ENCODE assay signal across 11 mouse cellular contexts in genomic region chr1:190167609-190168008, GRCm38 (mm10). TPM values are rescaled to one million over a fixed set of nuclear protein-coding genes. Genes with fewer than 3 reads are reported as not detected.
DNase-seq lines count a peak whose midpoint lies in the region; ATAC-seq lines count a peak whose summit lies in the region.
"Had no signal": no experiment of that assay in that cellular context is flagged by ENCODE, and none has a peak within 500 bp of the region (broad histone marks: within the 10 kb centered on the region; RNA-seq: fewer than 3 reads in every experiment).

No protein-coding gene starts in this region.

- peaks cover 0 to 23% of the 10 kb centered on the region in 2 experiments; a peak in 2 of 4 replicates for H3K4me1 ChIP-seq in heart, embryonic 14.5 days (ENCODE audit: control insufficient read depth in 2 of 2, insufficient read depth in 2 of 2, low read length in 2 of 2)
- H3K4me1 ChIP-seq in forebrain, embryonic 12.5 days: peaks cover 45% of the 10 kb centered on the region
- H3K4me1 ChIP-seq in hindbrain, embryonic 15.5 days (replicated peaks): peaks cover 41% of the 10 kb centered on the region
- peaks cover 48% of the 10 kb centered on the region for H3K4me1 ChIP-seq in midbrain, embryonic 13.5 days (replicated peaks)

- no peaks in the 10 kb centered on the region for H3K27me3 ChIP-seq in heart, embryonic 14.5 days (ENCODE audit: control insufficient read depth, insufficient read depth, low read length)
- H3K27me3 ChIP-seq in forebrain, embryonic 12.5 days: peaks cover 25% of the 10 kb centered on the region
- H3K27me3 ChIP-seq in hindbrain, embryonic 15.5 days: peaks cover 4% of the 10 kb centered on the region; the same call in 1 of the 2 replicates
- peaks cover 22% of the 10 kb centered on the region for H3K27me3 ChIP-seq in midbrain, embryonic 13.5 days

- peak overlapping the region; percentile 83 to 84 for H3K4me3 ChIP-seq in heart, embryonic 14.5 days (ENCODE audit: control insufficient read depth in 1 of 2, insufficient read depth in 1 of 2, low read depth in 1 of 2, low read length in 2 of 2)
- peak overlapping the region; percentile 67 for H3K4me3 ChIP-seq in forebrain, embryonic 12.5 days (replicated peaks)
- peak overlapping the region; percentile 62; the same call in 1 of the 2 replicates for H3K4me3 ChIP-seq in hindbrain, embryonic 15.5 days
- peak overlapping the region; percentile 71 for H3K4me3 ChIP-seq in midbrain, embryonic 13.5 days (replicated peaks)
- H3K4me3 ChIP-seq: myocyte had no signal

- 18% methylated on average over 1 of the region's 1 CpGs for WGBS in heart, embryonic 14.5 days
- WGBS in forebrain, embryonic 12.5 days: 4% methylated on average over 1 of the region's 1 CpGs
- WGBS in hindbrain, embryonic 15.5 days: 6% methylated on average over 1 of the region's 1 CpGs
- WGBS in midbrain, embryonic 13.5 days: 4% methylated on average over 1 of the region's 1 CpGs

- ATAC-seq in heart, embryonic 14.5 days (ENCODE audit: insufficient number of reproducible peaks, insufficient read depth, low FRiP score, low read depth): no peak
- no peak for ATAC-seq in forebrain, embryonic 12.5 days (ENCODE audit: low FRiP score)
- no peak for ATAC-seq in hindbrain, embryonic 15.5 days (ENCODE audit: low FRiP score, low read depth)
- no peak for ATAC-seq in midbrain, embryonic 13.5 days
- ATAC-seq: intestine, postnatal 0 days had no signal

- H3K9ac ChIP-seq in heart, embryonic 14.5 days (ENCODE audit: low read length): peak overlapping the region; percentile 96
- peak overlapping the region; percentile 74; the same call in 1 of the 2 replicates for H3K9ac ChIP-seq in forebrain, embryonic 12.5 days
- no peak overlapping the region for H3K9ac ChIP-seq in hindbrain, embryonic 15.5 days
- H3K9ac ChIP-seq in midbrain, embryonic 13.5 days (replicated peaks): no peak overlapping the region; the same call in 1 of the 2 replicates

- no peaks in the 10 kb centered on the region for H3K36me3 ChIP-seq in heart, embryonic 14.5 days (ENCODE audit: control insufficient read depth, insufficient read depth, low read length)
- no peaks in the 10 kb centered on the region for H3K36me3 ChIP-seq in forebrain, embryonic 12.5 days (replicated peaks)
- no peaks in the 10 kb centered on the region for H3K36me3 ChIP-seq in hindbrain, embryonic 15.5 days
- H3K36me3 ChIP-seq in midbrain, embryonic 13.5 days: no peaks in the 10 kb centered on the region

- no peak for DNase-seq in heart, postnatal 4 days
- DNase-seq in thymus, postnatal 36 days: no peak
- no peak for DNase-seq in urinary bladder, adult 2 months (ENCODE audit: low spot score)
- no peak for DNase-seq in left cerebral cortex, adult 9 months (ENCODE audit: low spot score in 2 of 2)
- DNase-seq: right cerebral cortex, adult 18-20 months had no signal

- H3K4me2 ChIP-seq in heart, embryonic 14.5 days (ENCODE audit: low read length): peak overlapping the region; percentile 95
- H3K4me2 ChIP-seq in forebrain, embryonic 12.5 days: peak overlapping the region; percentile 90
- H3K4me2 ChIP-seq in hindbrain, embryonic 15.5 days: peak overlapping the region; percentile 82
- H3K4me2 ChIP-seq in midbrain, embryonic 13.5 days (replicated peaks): peak overlapping the region; percentile 90

- H3K9me3 ChIP-seq in heart, embryonic 14.5 days (ENCODE audit: control insufficient read depth, low read length): no peaks in the 10 kb centered on the region
- H3K9me3 ChIP-seq in forebrain, embryonic 12.5 days: no peaks in the 10 kb centered on the region
- H3K9me3 ChIP-seq in hindbrain, embryonic 15.5 days: no peaks in the 10 kb centered on the region
- H3K9me3 ChIP-seq in midbrain, embryonic 13.5 days: no peaks in the 10 kb centered on the region

- peak overlapping the region; percentile 17 to 97; a peak in 3 of 4 replicates for H3K27ac ChIP-seq in heart, embryonic 14.5 days (replicated peaks in 1 of 2; ENCODE audit: control insufficient read depth in 1 of 2, insufficient read depth in 1 of 2, low read depth in 2 of 2, low read length in 2 of 2)
- H3K27ac ChIP-seq in forebrain, embryonic 12.5 days: no peak overlapping the region
- no peak overlapping the region for H3K27ac ChIP-seq in hindbrain, embryonic 15.5 days (replicated peaks)
- H3K27ac ChIP-seq in midbrain, embryonic 13.5 days: no peak overlapping the region

RNA-seq across cellular contexts. Expression of gene Prox1, which starts 2.9 kb away (rescaled TPM):
- polyA plus RNA-seq in heart, embryonic 14.5 days (2014; fragmentation: Nextera tagmentation; extraction: Ambion mirVana): 21.0 and 21.7 TPM in 2 replicates
- total RNA-seq in heart, postnatal 4 days (2021): 10 to 100 TPM; 57.6 to 58.0 TPM
- polyA plus RNA-seq in forebrain, embryonic 12.5 days (2016; fragmentation: Nextera tagmentation; extraction: Ambion mirVana): 13.4 and 16.3 TPM in 2 replicates
- polyA plus RNA-seq in hindbrain, embryonic 15.5 days (2015; fragmentation: Nextera tagmentation; extraction: Ambion mirVana): 6.2 and 6.9 TPM in 2 replicates
- 9.7 and 12.1 TPM in 2 replicates for polyA plus RNA-seq in midbrain, embryonic 13.5 days (2015; fragmentation: Nextera tagmentation; extraction: Ambion mirVana)
- polyA plus RNA-seq in urinary bladder, adult 2 months (2012; rRNA removed): 0.70 and 1.0 TPM in 2 replicates

Comparison
In these comparisons a context has a peak if more than half of its experiments do, and no peak if none do; other contexts are left out.
1. H3K27ac ChIP-seq: peak in heart, embryonic 14.5 days (2 of 2); none in forebrain, embryonic 12.5 days (single experiment), hindbrain, embryonic 15.5 days (single experiment) and midbrain, embryonic 13.5 days (single experiment).
2. H3K9ac ChIP-seq: peak in heart, embryonic 14.5 days (single experiment) and forebrain, embryonic 12.5 days (single experiment); none in hindbrain, embryonic 15.5 days (single experiment) and midbrain, embryonic 13.5 days (single experiment).
3. Peak in every context shown above with its lines, with median percentiles within 50 percentile points of each other: H3K4me2 ChIP-seq and H3K4me3 ChIP-seq.